In the genomic region with DNA sequence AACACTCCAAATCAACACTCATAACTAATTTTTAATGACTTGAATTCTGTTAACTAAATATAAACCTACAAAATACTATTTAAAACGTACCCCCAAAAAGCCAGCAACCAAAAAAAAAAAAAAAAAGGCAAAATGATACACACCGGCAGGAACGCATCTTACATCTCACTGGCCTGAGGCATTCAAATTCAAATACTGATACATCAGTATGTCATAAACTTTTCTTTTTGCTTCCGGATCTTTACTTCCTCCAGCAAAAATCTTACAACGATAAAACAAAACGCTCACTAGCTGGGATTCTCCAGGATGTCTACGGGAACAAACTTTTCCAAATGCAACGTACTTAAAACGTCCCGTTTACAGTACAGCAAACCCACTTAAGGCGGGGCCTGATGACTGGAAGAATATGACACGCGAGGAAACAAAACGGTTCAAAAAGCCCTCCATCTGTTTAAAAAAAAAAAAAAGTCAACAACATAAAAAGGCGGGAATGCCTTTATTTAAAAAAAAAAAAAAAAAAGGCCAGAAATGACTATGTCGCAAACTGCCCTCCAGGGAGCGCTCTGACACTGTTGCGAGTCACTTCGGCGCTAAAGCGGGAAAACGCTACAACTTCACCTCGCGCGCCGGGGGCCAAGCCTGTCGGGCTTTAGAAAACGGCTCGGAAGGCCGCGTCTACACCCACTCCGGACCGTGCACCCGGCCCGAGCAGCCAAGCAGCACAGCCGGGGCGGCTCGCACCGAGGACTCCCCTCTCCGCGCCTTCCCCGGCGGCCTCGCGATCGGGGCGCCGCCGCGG, we compare ENCODE assay signal across 8 mouse cellular contexts. TPM values are rescaled to one million over a fixed set of nuclear protein-coding genes. Genes with fewer than 3 reads are reported as not detected.
DNase-seq lines count a peak whose midpoint lies in the region; ATAC-seq and TF ChIP-seq lines count a peak whose summit lies in the region.

No protein-coding gene starts in this region.

- ATAC-seq in forebrain, embryonic 12.5 days (ENCODE audit: low FRiP score): peak; percentile 62
- peak; percentile 43 for ATAC-seq in heart, postnatal 0 days (ENCODE audit: insufficient read depth, low read depth)
- peak; percentile 59; the same call in 1 of the 2 replicates for ATAC-seq in lung, embryonic 15.5 days (ENCODE audit: borderline replicate concordance, extremely low read depth, low FRiP score, low TSS enrichment)

- H3K27me3 ChIP-seq in E14TG2a.4 (ENCODE audit: insufficient read depth, low read length): no peaks in the 10 kb centered on the region
- H3K27me3 ChIP-seq in forebrain, embryonic 12.5 days: no peaks in the 10 kb centered on the region
- no peaks in the 10 kb centered on the region for H3K27me3 ChIP-seq in heart, postnatal 0 days (ENCODE audit: control insufficient read depth, insufficient read depth, low read length)
- no peaks in the 10 kb centered on the region for H3K27me3 ChIP-seq in lung, embryonic 15.5 days
- H3K27me3 ChIP-seq in thymus, adult 2 months (ENCODE audit: control insufficient read depth, insufficient read depth, low read length): no peaks in the 10 kb centered on the region

- peak overlapping the region; percentile 91 for H3K4me3 ChIP-seq in E14TG2a.4 (replicated peaks; ENCODE audit: low read length)
- H3K4me3 ChIP-seq in forebrain, embryonic 12.5 days (replicated peaks): peak overlapping the region; percentile 99
- peak overlapping the region; percentile 93 for H3K4me3 ChIP-seq in heart, postnatal 0 days (ENCODE audit: low read depth, low read length)
- H3K4me3 ChIP-seq in lung, embryonic 15.5 days: peak overlapping the region; percentile 97
- peak overlapping the region; percentile 94 for H3K4me3 ChIP-seq in olfactory bulb, adult 2 months (ENCODE audit: insufficient read depth, low read depth, low read length)
- H3K4me3 ChIP-seq in thymus, adult 2 months (ENCODE audit: control insufficient read depth, insufficient read depth, low read length): peak overlapping the region; percentile 93

- no peaks in the 10 kb centered on the region for H3K9me3 ChIP-seq in E14TG2a.4 (ENCODE audit: low read length)
- no peaks in the 10 kb centered on the region for H3K9me3 ChIP-seq in forebrain, embryonic 12.5 days
- H3K9me3 ChIP-seq in heart, postnatal 0 days (replicated peaks; ENCODE audit: control insufficient read depth, low read length): no peaks in the 10 kb centered on the region
- H3K9me3 ChIP-seq in lung, embryonic 15.5 days: no peaks in the 10 kb centered on the region

- H3K9ac ChIP-seq in forebrain, embryonic 12.5 days: peak overlapping the region; percentile 100
- H3K9ac ChIP-seq in heart, postnatal 0 days (replicated peaks; ENCODE audit: low read depth, low read length): peak overlapping the region; percentile 100
- H3K9ac ChIP-seq in lung, embryonic 15.5 days: peak overlapping the region; percentile 100

- H3K27ac ChIP-seq in forebrain, embryonic 12.5 days: peak overlapping the region; percentile 100
- peak overlapping the region; percentile 100 for H3K27ac ChIP-seq in heart, postnatal 0 days (ENCODE audit: low read depth)
- H3K27ac ChIP-seq in lung, embryonic 15.5 days: peak overlapping the region; percentile 100
- peak overlapping the region; percentile 78 for H3K27ac ChIP-seq in olfactory bulb, adult 2 months (ENCODE audit: insufficient read depth, low read depth, low read length)
- H3K27ac ChIP-seq in thymus, adult 2 months (ENCODE audit: control insufficient read depth, insufficient read depth, low read length): peak overlapping the region; percentile 59

- peak; percentile 48; the same call in 1 of the 2 replicates for TF ChIP-seq EP300 in heart, postnatal 0 days (IDR thresholded peaks at IDR 0.05; ENCODE audit: low read depth)

- peak overlapping the region; percentile 72 for H3K4me2 ChIP-seq in forebrain, embryonic 12.5 days
- peak overlapping the region; percentile 92 for H3K4me2 ChIP-seq in heart, postnatal 0 days (ENCODE audit: low read depth, low read length)
- peak overlapping the region; percentile 60 for H3K4me2 ChIP-seq in lung, embryonic 15.5 days

- DNase-seq in c-Kit-positive CD71-positive TER-119-negative erythroid progenitor cells, embryonic 14.5 days (ENCODE audit: low read depth): peak; percentile 79
- peak; percentile 92 for DNase-seq in heart, postnatal 0 days (ENCODE audit: low spot score)
- DNase-seq in kidney, postnatal 4 days: peak; percentile 92 to 95
- peak; percentile 85 for DNase-seq in thymus, adult 2 months

- peaks cover 43% of the 10 kb centered on the region for H3K4me1 ChIP-seq in E14TG2a.4 (replicated peaks; ENCODE audit: low read depth, low read length)
- H3K4me1 ChIP-seq in forebrain, embryonic 12.5 days: peaks cover 30% of the 10 kb centered on the region
- H3K4me1 ChIP-seq in heart, postnatal 0 days (ENCODE audit: control insufficient read depth, insufficient read depth): peaks cover 17% of the 10 kb centered on the region
- peaks cover 31% of the 10 kb centered on the region for H3K4me1 ChIP-seq in lung, embryonic 15.5 days
- peaks cover 8% of the 10 kb centered on the region for H3K4me1 ChIP-seq in olfactory bulb, adult 2 months (ENCODE audit: control insufficient read depth, insufficient read depth, low read length)
- peaks cover 12% of the 10 kb centered on the region for H3K4me1 ChIP-seq in thymus, adult 2 months (replicated peaks; ENCODE audit: control insufficient read depth, insufficient read depth, low read length)

- TF ChIP-seq POLR2A in olfactory bulb, adult 2 months (IDR thresholded peaks at IDR 0.05; ENCODE audit: insufficient read depth, low read depth, low read length): no peak
- no peak for TF ChIP-seq POLR2A in thymus, adult 2 months (IDR thresholded peaks at IDR 0.05; ENCODE audit: control insufficient read depth, extremely low read depth, insufficient read depth, low read length, poor library complexity)

- H3K36me3 ChIP-seq in E14TG2a.4 (ENCODE audit: insufficient read depth, low read length): peaks cover 26% of the 10 kb centered on the region
- H3K36me3 ChIP-seq in forebrain, embryonic 12.5 days (replicated peaks): peaks cover 7% of the 10 kb centered on the region
- peaks cover under 1% of the 10 kb centered on the region; the same call in 1 of the 2 replicates for H3K36me3 ChIP-seq in heart, postnatal 0 days (replicated peaks; ENCODE audit: control insufficient read depth, insufficient read depth, low read length)
- H3K36me3 ChIP-seq in lung, embryonic 15.5 days: peaks cover 8% of the 10 kb centered on the region; the same call in 1 of the 2 replicates
- H3K36me3 ChIP-seq in thymus, adult 2 months (ENCODE audit: control insufficient read depth, insufficient read depth, low read length): peaks cover under 1% of the 10 kb centered on the region; the same call in 1 of the 2 replicates

- WGBS in forebrain, embryonic 12.5 days: under 1% methylated on average over 50 of the region's 50 CpGs
- WGBS in heart, postnatal 0 days: under 1% methylated on average over 50 of the region's 50 CpGs
- under 1% methylated on average over 50 of the region's 50 CpGs for WGBS in lung, embryonic 15.5 days
- WGBS in olfactory bulb, adult 2 months: under 1% methylated on average over 50 of the region's 50 CpGs
- under 1% methylated on average over 50 of the region's 50 CpGs for WGBS in thymus, adult 2 months

- peak; percentile 49 for TF ChIP-seq CTCF in E14TG2a.4 (conservative IDR thresholded peaks at IDR 0.05; ENCODE audit: low read length)
- TF ChIP-seq CTCF in heart, postnatal 0 days (IDR thresholded peaks at IDR 0.05; ENCODE audit: low read depth): peak; percentile 75
- TF ChIP-seq CTCF in olfactory bulb, adult 2 months (IDR thresholded peaks at IDR 0.05; ENCODE audit: insufficient read depth, low read depth, low read length): peak; percentile 60
- TF ChIP-seq CTCF in thymus, adult 2 months (IDR thresholded peaks at IDR 0.05; ENCODE audit: borderline replicate concordance, control insufficient read depth, extremely low read depth, insufficient read depth, low read length, poor library complexity): peak; percentile 70; the same call in 1 of the 2 replicates

RNA-seq across cellular contexts. Expression of a gene that starts 10.8 kb away (rescaled TPM):
- 426 and 438 TPM in 2 replicates for polyA plus RNA-seq in forebrain, embryonic 12.5 days (2016; fragmentation: Nextera tagmentation; extraction: Ambion mirVana)
- 114 and 219 TPM in 2 replicates for total RNA-seq in heart, postnatal 0 days (2014; rRNA removed; ENCODE audit: low replicate concordance)
- polyA plus RNA-seq in heart, postnatal 0 days (2015; fragmentation: Nextera tagmentation; extraction: Ambion mirVana): 61.6 and 62.8 TPM in 2 replicates
- 263 and 267 TPM in 2 replicates for polyA plus RNA-seq in lung, embryonic 15.5 days (2015; fragmentation: Nextera tagmentation; extraction: Ambion mirVana)
- 183 and 204 TPM in 2 replicates for polyA plus RNA-seq in olfactory bulb, adult 2 months (2012; ENCODE audit: insufficient read depth, insufficient read length, low replicate concordance, missing spikeins)
- polyA plus RNA-seq in thymus, adult 2 months (2012; rRNA removed): 146 and 233 TPM in 2 replicates

RNA-seq across cellular contexts. Expression of a gene that starts 46.5 kb away (rescaled TPM):
- polyA plus RNA-seq in forebrain, embryonic 12.5 days (2016; fragmentation: Nextera tagmentation; extraction: Ambion mirVana): 359 and 369 TPM in 2 replicates
- 1,527 and 1,847 TPM in 2 replicates for total RNA-seq in heart, postnatal 0 days (2014; rRNA removed; ENCODE audit: low replicate concordance)
- polyA plus RNA-seq in heart, postnatal 0 days (2015; fragmentation: Nextera tagmentation; extraction: Ambion mirVana): 2,043 and 2,050 TPM in 2 replicates
- polyA plus RNA-seq in lung, embryonic 15.5 days (2015; fragmentation: Nextera tagmentation; extraction: Ambion mirVana): 417 and 419 TPM in 2 replicates
- polyA plus RNA-seq in olfactory bulb, adult 2 months (2012; ENCODE audit: insufficient read depth, insufficient read length, low replicate concordance, missing spikeins): 264 TPM in 1 of 2 replicates, not detected in the other
- polyA plus RNA-seq in thymus, adult 2 months (2012; rRNA removed): 257 and 307 TPM in 2 replicates

Comparison
In these comparisons a context has a peak if more than half of its experiments do, and no peak if none do; other contexts are left out.
1. Peak in every context shown above with its lines: DNase-seq, ATAC-seq, H3K4me3 ChIP-seq and H3K27ac ChIP-seq.